In genomic region chr10:22154871-22155799, GRCm38 (mm10) we compare ENCODE assay signal across 32 mouse cellular contexts. TPM values are rescaled to one million over a fixed set of nuclear protein-coding genes. Genes with fewer than 3 reads are reported as not detected.
DNase-seq lines count a peak whose midpoint lies in the region; ATAC-seq and TF ChIP-seq lines count a peak whose summit lies in the region.
"Had no signal": no experiment of that assay in that cellular context is flagged by ENCODE, and none has a peak within 500 bp of the region (broad histone marks: within the 10 kb centered on the region; RNA-seq: fewer than 3 reads in every experiment).

No protein-coding gene starts in this region.

- H3K79me2 ChIP-seq in heart, adult 2 months (replicated peaks; ENCODE audit: control insufficient read depth, insufficient read depth, low read length), result no peaks in the 10 kb centered on the region

- TF ChIP-seq POLR2A in kidney, adult 2 months (IDR thresholded peaks at IDR 0.05; ENCODE audit: low read depth, low read length), result no peak
- TF ChIP-seq POLR2A in heart, adult 2 months (IDR thresholded peaks at IDR 0.05; ENCODE audit: insufficient read depth, low read depth, low read length), result no peak

- H3K4me3 ChIP-seq in kidney, adult 2 months (ENCODE audit: insufficient read depth, low read depth, low read length), result no peak overlapping the region
- no peak overlapping the region for H3K4me3 ChIP-seq in neural tube, embryonic 15.5 days (replicated peaks)
- no peak overlapping the region for H3K4me3 ChIP-seq in heart, adult 2 months

- no peak for TF ChIP-seq EP300 in heart, adult 2 months (IDR thresholded peaks at IDR 0.05; ENCODE audit: insufficient read depth, low read depth, low read length)

- H3K4me1 ChIP-seq in kidney, adult 2 months (ENCODE audit: control insufficient read depth, insufficient read depth, low read length), result no peaks in the 10 kb centered on the region
- peaks cover 23% of the 10 kb centered on the region for H3K4me1 ChIP-seq in neural tube, embryonic 15.5 days
- no peaks in the 10 kb centered on the region for H3K4me1 ChIP-seq in heart, adult 2 months (ENCODE audit: control insufficient read depth, insufficient read depth, low read length)

- no peak for ATAC-seq in neural tube, embryonic 15.5 days (ENCODE audit: low FRiP score)
- ATAC-seq: forebrain, embryonic 16.5 days; Patski had no signal

- TF ChIP-seq CTCF in kidney, adult 2 months (conservative IDR thresholded peaks at IDR 0.05; ENCODE audit: insufficient read depth, insufficient read length, low read depth, low read length), result no peak
- no peak for TF ChIP-seq CTCF in heart, adult 2 months (IDR thresholded peaks at IDR 0.05)

- H3K9me3 ChIP-seq in neural tube, embryonic 15.5 days (replicated peaks), result no peaks in the 10 kb centered on the region
- H3K9me3 ChIP-seq: embryonic facial prominence, embryonic 13.5 days; forebrain, embryonic 10.5 days; G1E; hindbrain, embryonic 12.5 days had no signal

- DNase-seq in embryo, embryonic 11 days, result peak; percentile 5
- no peak for DNase-seq in embryo, embryonic 9.5 days (ENCODE audit: extremely low spot score)
- DNase-seq in kidney, adult 2 months, result peak; percentile 2
- DNase-seq in kidney, adult 8-10 months, result no peak
- peak; percentile 31 for DNase-seq in neural tube, embryonic 10.5 days (ENCODE audit: extremely low spot score, low spot score)
- no peak for DNase-seq in heart, adult 2 months
- DNase-seq: adrenal gland, postnatal 14 days; cerebellum, adult 11-12 months; cerebellum, adult 9-11 months; heart, postnatal 14 days; kidney, adult 11 months; layer of hippocampus, postnatal 36 days; left cerebral cortex, postnatal 4 days; liver; lung, postnatal 14 days; right cerebral cortex, adult 18-20 months; thymus, adult 18-20 months; thymus, postnatal 25 days had no signal

- H3K4me2 ChIP-seq in neural tube, embryonic 15.5 days, result no peak overlapping the region

- 60% methylated on average over 3 of the region's 3 CpGs for WGBS in kidney, adult 2 months
- 10% methylated on average over 3 of the region's 3 CpGs for WGBS in neural tube, embryonic 15.5 days
- 49% methylated on average over 3 of the region's 3 CpGs for WGBS in heart, adult 2 months

- H3K9ac ChIP-seq in neural tube, embryonic 15.5 days (replicated peaks), result no peak overlapping the region
- no peak overlapping the region for H3K9ac ChIP-seq in heart, adult 2 months (ENCODE audit: low read depth, low read length)
- H3K9ac ChIP-seq: hindbrain, embryonic 12.5 days; liver, embryonic 14.5 days; lung, embryonic 14.5 days had no signal

- H3K27ac ChIP-seq in kidney, adult 2 months (ENCODE audit: insufficient read depth, low read depth, low read length), result no peak overlapping the region
- H3K27ac ChIP-seq in neural tube, embryonic 15.5 days (replicated peaks), result no peak overlapping the region
- H3K27ac ChIP-seq in heart, adult 2 months, result no peak overlapping the region
- H3K27ac ChIP-seq: embryonic facial prominence, embryonic 13.5 days; forebrain, embryonic 10.5 days; hindbrain, embryonic 12.5 days; liver, embryonic 14.5 days; stomach, postnatal 0 days had no signal

- intact Hi-C loops in heart, adult 2 months (cut with DNase I), result no loop called here

- no peaks in the 10 kb centered on the region for H3K36me3 ChIP-seq in kidney, adult 2 months (ENCODE audit: control insufficient read depth, insufficient read depth, low read length)
- no peaks in the 10 kb centered on the region for H3K36me3 ChIP-seq in neural tube, embryonic 15.5 days
- H3K36me3 ChIP-seq in heart, adult 2 months (ENCODE audit: control insufficient read depth, insufficient read depth, low read length), result no peaks in the 10 kb centered on the region
- H3K36me3 ChIP-seq: embryonic facial prominence, embryonic 13.5 days; forebrain, embryonic 10.5 days; G1E; hindbrain, embryonic 12.5 days had no signal

- H3K27me3 ChIP-seq in kidney, adult 2 months (replicated peaks; ENCODE audit: control insufficient read depth, insufficient read depth, low read length), result peaks cover 7% of the 10 kb centered on the region
- H3K27me3 ChIP-seq in neural tube, embryonic 15.5 days (replicated peaks), result peaks cover 74% of the 10 kb centered on the region
- peaks cover 22% of the 10 kb centered on the region for H3K27me3 ChIP-seq in heart, adult 2 months (ENCODE audit: control insufficient read depth, insufficient read depth, low read length)

RNA-seq across cellular contexts. Expression of gene Raet1e, which starts 3.2 kb away (rescaled TPM):
- polyA plus RNA-seq in kidney, adult 2 months (2012; rRNA removed), result 0.16 and 0.22 TPM in 2 replicates
- 0.91 and 1.4 TPM in 2 replicates for polyA plus RNA-seq in neural tube, embryonic 15.5 days (2015; fragmentation: Nextera tagmentation; extraction: Ambion mirVana)
- total RNA-seq in heart, adult 2 months (2021), result not detected
- 0.15 and 0.23 TPM in 2 replicates for polyA plus RNA-seq in heart, adult 2 months (2012; rRNA removed)
- total RNA-seq: common myeloid progenitor, adult 5-6 weeks; layer of hippocampus, postnatal 36 days had no signal

RNA-seq across cellular contexts. Expression of gene H60b, which starts 3.3 kb away (rescaled TPM):
- polyA plus RNA-seq in kidney, adult 2 months (2012; rRNA removed), result 0.16 and 0.25 TPM in 2 replicates
- 0.23 and 0.46 TPM in 2 replicates for polyA plus RNA-seq in neural tube, embryonic 15.5 days (2015; fragmentation: Nextera tagmentation; extraction: Ambion mirVana)
- total RNA-seq in heart, adult 2 months (2021), result not detected
- polyA plus RNA-seq in heart, adult 2 months (2012; rRNA removed), result not detected in 2 replicates
- total RNA-seq: adrenal gland, postnatal 14 days; common myeloid progenitor, adult 5-6 weeks; gastrocnemius, adult 8-10 months; heart, postnatal 14 days; layer of hippocampus, postnatal 36 days had no signal
- polyA plus RNA-seq: G1E; large intestine, adult 2 months; spleen, adult 2 months had no signal

RNA-seq across cellular contexts. Expression of gene E030030I06Rik, which starts 6.1 kb away (rescaled TPM):
- 3.6 and 7.5 TPM in 2 replicates for polyA plus RNA-seq in kidney, adult 2 months (2012; rRNA removed)
- polyA plus RNA-seq in neural tube, embryonic 15.5 days (2015; fragmentation: Nextera tagmentation; extraction: Ambion mirVana), result 1.6 and 3.4 TPM in 2 replicates
- total RNA-seq in heart, adult 2 months (2021), result 1 to 10 TPM in 1 of 2 experiments, under 1 TPM in 1; 0.86 to 1.2 TPM
- 1.4 and 8.7 TPM in 2 replicates for polyA plus RNA-seq in heart, adult 2 months (2012; rRNA removed)
- total RNA-seq: layer of hippocampus, postnatal 36 days had no signal

Comparison
In these comparisons a context has a peak if more than half of its experiments do, and no peak if none do; other contexts are left out.
1. DNase-seq: peak in embryo, embryonic 11 days (single experiment), kidney, adult 2 months (single experiment) and neural tube, embryonic 10.5 days (single experiment); none in embryo, embryonic 9.5 days (single experiment), kidney, adult 8-10 months (0 of 2) and heart, adult 2 months (0 of 2).